Mouse (Mus musculus): ENCODE data around the gene Ostm1.

Ostm1 gene

DNA sequence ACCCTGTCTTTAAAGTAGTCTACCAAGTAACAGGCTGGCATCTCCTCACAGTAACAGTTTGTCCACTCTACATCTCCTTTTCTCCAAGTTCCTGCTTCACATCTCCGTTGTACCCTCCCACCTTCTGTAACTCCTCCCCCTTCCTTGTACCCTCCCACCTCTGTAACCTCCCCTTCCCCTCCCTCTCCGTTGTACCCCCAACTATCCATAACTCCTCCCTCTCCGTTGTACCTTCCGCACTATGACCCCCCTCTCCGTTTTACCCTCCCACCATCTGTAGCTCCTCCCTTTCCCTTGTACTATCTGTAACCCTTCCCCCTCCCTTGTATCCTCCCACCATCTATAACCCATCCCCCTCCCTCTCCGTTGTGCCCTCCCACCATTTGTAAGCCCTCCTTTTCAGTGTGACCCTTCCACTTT lies 97.0 kb downstream of the Ostm1 start:
- no peak for DNase-seq (ENCODE audit: low spot score)

DNA sequence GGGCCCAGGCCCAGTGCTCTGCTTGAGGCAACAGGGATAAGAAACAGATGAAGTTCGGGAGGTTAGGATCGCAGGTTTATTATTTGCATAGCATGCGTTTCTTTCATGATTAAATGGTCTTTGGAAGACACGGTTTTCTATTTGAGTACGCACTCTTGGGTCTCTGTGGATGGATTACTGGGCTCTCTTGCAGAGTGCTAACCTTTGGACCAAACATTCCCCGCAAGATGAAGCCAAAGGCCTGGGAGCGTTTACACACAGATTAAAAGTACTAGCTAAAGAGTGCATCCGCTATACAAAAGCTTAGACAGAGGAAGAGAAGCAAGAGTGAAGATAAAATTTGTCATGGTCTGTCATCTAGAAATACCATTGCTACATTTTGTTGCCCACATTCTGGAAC lies 98.8 kb downstream of the Ostm1 start:
- DNase-seq (ENCODE audit: low spot score): no peak

DNA sequence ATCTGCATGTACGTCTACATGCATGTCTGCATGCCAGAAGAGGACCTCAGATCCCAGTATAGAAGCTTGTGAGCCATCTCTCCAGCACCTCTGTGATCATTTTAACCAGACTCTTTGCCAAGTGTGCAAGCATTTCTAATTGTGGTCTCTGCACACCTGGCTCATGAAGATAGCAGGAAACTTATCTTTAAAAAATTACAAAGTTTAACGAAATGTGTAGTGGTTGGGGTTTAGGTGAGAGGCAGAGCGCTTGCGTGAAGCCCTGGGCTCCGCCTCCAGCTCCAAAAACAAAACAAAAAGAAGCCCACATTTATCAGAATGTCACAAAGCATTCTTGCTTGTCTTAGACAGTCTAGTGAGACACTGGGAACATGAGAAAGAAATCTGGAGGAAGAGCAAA lies 104.3 kb downstream of the Ostm1 start:
- DNase-seq (ENCODE audit: low spot score): no peak

DNA sequence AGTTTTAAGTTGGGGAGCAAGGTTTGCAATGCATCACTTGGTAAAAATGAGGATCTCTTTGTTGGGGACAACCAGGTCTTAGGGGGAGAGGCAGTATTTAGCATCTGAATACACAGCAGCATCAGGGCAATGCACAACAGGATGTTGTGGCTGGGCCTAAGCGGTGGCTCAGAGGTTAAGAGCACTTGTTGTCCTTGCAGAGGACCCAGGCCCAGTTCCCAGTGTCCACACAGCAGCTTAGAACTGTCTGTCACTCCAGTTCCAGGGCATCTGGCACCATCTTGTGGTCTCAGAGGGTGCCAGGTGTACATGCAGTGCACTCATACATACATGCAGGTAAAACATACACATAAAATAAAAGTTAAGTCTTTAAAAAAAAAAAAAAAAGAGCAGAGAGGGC lies 106.1 kb downstream of the Ostm1 start:
- no peak for DNase-seq (ENCODE audit: low spot score)

DNA sequence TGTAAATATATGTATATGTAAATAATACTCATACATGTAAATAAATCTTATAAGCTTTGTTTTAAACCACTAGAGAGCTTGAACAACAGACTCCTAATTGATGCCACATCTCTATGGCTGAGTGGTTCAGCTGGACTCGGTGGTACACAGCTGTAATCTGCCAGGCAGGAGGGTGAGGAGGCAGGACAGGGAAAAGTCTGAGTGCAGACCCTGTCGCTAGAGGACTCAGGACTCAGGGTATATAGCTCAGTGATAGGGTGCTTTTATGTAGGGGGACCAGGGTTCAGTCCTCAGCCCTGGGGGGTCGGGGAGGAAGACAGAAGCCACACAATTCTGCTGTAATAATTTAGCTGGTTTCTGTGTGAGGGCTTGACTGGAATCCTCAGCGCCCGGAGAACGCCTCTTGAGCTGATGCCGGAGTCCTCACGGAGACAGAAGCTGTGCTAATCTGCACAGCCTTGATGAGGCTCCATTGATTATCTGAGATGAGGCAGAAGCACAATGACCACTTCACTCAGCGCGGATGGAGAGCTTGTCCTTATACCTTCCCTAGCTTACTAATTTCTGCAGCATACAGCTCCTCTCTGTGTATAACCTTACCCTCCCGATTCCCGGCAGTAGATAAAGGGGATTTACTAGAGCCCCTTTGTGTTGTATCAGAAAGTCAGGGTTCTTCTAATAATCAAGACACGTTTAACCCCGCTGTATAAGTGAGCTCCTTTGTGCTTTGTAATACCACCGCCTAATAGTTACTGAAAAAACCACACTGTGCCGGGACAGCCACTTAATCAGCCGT lies 106.8 kb downstream of the Ostm1 start:
- no peak for DNase-seq (ENCODE audit: low spot score)

DNA sequence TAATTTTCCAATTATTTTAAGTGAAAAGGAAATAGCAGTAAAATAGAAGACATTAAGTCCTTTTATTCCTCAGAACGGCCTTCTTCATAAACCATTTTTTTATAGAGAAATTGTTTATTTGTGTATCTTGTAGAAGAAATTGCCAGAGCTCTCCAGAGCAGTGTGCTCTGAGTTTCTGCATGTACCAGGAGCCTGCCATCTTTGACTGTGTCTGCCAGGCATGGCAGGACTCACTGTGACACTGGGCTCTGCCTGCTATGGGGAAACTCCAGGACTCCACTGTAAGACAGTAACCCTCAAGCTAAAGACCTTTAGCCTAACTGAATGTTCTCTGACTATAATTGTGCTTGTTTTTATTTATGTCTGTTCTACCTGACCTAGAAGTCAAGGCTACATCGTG lies 107.4 kb downstream of the Ostm1 start:
- DNase-seq (ENCODE audit: low spot score): no peak

DNA sequence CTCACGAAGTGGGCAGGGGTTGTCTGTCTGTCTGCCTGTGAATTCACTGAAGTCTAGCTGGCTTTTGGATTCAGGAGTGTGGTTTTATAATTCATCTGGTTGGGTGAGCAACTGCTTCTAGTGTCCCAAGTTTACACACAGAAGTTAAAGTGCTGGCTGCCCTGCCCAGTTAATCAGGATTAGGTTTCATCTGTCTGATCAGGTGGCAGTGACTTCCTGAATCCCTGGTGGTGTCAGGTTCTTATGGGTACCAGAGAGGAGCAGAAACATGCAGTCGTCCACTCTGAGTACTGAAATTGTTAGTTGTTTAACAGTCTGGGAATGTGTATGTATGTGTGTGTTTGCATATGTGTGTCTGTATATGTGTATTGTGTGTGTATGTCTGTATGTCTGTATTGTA lies 108.5 kb downstream of the Ostm1 start:
- no peak for DNase-seq (ENCODE audit: low spot score)

DNA sequence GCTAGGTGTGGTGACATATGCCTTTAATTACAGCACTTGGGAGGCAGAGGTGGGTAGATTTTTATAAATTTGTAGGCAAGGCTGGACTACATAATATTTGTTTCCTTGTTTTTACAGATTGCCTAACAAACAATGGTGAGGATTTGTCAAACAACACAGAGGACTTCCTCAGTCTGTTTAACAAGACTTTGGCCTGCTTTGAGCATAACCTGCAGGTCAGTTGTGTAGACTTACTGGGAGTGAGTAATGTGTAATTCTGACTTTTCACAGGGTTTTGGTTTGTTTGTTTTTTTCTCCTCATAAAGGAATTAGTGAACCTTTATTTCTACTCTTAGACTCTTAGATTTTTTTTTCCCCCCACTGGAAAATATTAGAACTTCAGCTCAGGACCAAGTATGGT lies 109.2 kb downstream of the Ostm1 start:
- no peak for DNase-seq (ENCODE audit: low spot score)

DNA sequence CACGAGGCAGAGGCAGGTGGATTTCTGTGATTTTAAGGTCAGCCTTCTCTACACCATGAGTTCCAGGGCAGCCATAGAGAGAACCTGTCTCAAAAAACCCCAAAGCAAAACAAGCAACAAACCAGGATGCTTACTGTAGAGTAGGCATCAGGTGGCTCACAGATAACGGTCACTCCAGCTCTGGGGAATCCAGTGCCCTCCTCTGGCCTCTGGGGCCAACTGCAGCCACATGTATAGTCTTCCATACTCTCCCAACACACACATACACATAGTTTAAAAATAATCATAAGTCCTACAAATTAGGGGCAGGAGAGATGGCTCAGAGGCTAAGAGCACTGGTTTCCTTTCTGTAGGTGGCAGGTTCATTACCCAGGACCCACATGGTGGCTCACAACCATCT lies 109.9 kb downstream of the Ostm1 start:
- no peak for DNase-seq (ENCODE audit: low spot score)

DNA sequence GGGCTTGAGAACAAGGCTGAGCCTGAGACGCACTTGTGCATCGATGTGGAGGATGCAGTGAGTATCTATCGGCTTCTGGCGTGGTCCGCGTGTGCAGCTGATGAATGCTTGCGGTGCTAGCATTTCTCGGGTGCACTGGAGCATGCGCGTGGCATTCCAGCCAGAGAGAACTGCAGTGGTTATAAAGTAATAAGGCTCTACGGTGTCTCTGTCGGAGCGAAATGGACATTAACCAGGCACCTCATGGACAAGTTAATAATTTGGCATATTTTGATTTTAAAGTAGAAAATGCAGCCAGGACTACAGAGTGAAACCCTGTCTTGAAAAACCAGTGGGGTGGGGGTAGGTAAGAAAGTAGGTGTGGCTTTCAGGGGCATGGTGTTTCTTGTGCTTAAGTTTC lies 112.7 kb downstream of the Ostm1 start:
- no peak for DNase-seq (ENCODE audit: low spot score)

DNA sequence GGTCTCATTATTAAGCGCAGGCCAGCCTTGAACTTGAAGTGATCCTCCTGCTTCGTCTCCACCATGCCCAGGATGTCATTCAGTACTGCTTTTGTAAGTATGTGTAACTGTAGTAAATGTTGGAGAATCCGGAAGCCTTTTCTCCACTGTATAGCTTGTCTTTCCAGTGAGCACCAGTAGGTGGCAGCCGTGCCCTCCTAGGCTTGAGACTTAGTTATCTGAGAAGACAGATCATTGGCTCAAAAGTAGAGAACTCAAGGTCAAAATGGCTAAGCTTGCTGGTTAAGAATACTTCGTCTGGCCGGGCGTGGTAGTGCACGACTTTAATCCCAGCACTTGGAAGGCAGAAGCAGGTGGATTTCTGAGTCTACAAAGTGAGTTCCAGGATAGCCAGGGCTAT lies 113.4 kb downstream of the Ostm1 start:
- peak; percentile 61 for DNase-seq (ENCODE audit: low spot score)

DNA sequence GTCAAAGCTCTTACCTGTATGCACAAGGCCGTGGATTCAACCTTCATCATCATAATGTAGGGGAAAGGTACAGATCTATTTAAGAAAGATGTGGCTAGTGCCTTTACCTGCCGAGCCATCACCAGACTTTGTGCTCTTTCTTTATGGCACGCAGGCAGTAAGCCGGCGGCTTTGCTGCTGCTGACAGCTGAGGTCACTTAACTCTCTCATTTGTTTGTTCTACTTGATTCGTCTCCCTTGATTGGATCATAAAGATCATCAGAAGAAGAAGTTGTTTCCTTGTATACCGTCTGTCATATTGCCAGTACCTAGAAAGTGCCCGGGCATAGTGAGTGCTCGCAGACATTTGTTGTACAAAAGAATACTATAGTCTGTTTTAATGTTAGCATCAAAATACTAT lies 114.8 kb downstream of the Ostm1 start:
- no peak for DNase-seq (ENCODE audit: low spot score)

DNA sequence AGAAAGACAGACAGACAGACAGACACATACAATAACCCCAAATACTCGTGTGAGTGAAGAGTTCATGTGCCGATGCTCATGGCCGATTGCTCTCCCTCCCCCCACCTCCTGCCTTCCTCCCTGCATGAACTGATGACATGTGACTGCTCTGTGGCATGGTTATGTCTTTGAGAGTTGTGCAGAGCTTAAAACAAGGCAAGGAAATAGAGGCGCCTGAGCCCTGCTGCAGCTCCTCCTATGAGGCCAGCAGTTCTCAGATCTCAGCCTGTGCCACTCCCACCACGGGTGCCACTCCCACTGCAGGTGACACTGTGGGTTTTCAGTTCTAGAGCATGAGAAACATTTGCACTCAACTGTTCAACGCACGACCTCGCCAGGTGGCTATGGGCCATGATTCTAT lies 115.4 kb downstream of the Ostm1 start:
- peak; percentile 38 for DNase-seq (ENCODE audit: low spot score)

DNA sequence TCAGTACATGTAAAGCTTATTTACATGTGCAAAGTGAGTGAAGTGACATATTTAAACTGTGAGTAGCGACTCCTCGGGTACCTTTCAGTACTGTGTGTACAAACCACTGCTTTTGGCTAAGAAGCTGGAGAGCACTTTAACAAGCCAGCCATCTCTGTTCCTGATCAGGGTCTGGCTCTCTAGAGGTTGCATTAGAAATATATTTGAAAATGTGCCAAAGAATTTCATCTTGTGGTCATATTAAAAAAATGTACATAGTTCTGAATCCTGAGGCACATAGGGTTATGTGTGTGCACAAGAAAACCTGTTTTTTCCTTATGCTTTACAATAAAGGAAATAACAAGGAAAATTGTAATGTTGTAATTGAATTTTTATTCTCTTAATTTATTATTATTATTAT lies 118.5 kb downstream of the Ostm1 start:
- no peak for DNase-seq (ENCODE audit: low spot score)

DNA sequence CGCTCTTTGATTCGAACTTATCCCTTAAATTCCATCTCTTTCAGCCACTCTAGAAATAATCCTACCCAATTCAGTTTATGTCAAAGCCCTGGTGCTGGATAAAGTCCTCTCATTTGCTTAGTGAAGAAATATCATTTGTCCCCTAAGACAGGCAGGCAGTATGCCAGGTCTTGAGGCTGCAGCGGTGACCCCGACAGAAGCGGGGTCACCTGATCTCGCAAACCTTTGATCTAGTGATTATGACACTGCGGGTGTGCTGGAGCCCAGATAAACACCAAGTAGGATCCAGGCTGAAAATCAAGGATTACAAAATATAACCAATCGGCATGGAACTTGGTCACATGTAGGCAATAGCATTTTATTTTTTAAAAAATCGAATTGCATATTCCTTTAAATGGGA lies 131.1 kb downstream of the Ostm1 start:
- DNase-seq (ENCODE audit: low spot score): no peak

DNA sequence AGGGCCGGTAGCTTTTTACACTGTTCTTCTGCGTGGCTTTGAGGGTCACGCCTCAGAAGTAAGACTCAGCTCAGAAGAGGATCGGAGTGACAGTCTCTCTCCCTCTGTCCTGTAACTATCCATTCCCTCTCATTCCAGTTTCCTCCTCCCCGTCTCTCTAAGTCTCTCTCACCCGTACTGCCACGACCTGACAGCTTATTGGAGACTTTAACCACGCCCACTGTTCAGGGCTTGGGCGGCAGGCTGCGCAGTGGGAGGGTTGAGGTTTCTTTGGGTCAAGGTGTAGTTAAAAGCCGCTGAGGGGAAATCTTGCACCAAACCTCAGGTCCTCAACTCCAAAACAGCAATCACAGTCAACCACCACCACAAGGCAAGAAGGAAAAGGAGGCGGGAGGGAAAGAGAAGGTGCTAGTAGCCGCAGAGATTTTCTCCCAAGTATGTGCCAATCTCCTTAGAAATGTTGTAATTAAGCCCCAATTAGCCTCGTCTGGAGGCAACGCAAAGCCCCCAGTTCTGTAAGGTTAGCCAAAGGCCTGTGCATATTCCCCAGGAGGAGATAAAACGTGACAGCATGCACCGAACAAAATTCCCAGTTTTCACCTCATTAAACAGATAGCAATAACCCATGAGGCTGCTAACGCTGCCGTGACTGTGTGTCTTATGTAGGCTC lies 131.9 kb downstream of the Ostm1 start:
- DNase-seq (ENCODE audit: low spot score): no peak

DNA sequence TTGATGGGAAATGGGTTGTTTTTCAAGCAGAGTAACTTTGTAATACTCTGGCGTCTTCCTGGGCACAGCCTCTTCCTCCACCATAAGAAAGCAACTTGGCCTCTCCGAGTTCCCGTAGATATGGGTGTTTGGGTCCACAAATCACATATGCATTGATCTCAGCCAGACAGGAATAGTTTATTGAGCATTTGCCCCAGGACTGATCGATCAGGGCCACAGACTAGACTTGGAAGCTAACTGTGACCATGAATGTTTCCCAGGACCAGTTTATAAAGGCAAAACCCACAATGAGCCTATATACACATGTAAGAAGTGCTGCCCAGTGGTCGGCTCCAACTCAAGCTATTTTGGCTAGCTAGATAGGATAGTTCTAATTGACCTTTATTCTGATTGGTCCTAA lies 138.5 kb downstream of the Ostm1 start:
- DNase-seq (ENCODE audit: low spot score): no peak

DNA sequence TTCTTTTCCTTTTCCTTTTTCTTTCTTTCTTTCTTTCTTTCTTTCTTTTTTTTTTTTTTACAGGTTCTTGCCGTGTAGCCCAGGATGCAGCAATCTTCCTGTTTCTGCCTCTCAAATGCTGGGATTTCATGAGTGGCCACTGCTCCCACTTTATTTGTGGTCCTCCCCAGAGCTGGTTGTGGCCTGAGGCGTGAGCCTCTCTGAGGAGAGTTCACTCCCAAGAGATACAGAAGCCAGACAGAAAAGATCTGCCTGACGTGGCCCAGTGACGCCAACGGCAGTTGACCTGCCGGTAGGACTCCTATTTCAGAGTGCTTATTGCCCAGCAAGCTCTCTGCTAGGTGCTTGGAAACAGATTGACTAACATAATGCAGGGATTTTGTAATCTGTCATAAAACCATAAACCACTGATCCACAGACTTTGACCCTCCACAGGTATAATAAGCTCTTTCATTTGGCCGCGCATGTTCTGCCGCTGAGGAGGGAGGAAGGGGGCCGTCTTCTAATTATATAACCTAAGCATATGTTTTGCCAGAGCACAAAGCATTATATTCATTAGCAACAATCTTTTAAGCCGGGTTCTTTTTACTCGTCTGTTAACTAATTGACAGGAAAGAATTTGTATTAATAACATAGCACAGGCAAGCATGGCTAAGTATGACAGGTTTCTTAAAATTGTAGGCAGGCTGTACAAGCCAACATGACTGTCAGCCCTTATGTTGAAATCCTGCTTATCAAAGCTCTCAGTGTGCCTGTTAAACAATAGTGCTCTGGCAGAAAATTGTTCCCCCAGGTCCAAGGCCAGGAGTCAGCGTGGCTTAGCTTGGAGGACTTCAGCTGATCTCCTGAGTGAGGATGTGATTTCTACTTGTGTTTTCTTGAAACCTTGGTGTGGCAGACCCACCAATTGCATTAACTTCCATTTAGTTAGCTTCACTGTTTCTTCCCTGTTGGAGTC lies 139.9 kb downstream of the Ostm1 start:
- no peak for DNase-seq (ENCODE audit: low spot score)

DNA sequence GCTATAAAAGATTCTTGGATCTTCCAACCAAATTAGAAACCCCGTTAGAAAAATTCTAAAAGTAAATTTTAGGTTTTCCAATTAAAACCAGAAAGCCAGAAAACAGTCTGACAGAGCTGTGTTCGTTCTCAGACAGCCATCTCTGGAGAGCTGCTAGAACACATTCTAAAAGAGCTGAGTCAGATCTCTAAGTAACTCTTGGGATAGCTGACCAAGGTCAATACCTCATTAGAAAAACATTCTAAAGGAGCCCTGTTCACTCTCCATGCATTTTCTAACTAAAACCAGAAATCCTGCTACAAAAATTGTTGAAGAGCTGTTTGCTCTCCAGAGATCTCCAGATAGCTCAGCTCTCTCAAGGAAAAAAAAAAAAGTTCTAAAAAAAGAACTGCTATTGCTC lies 146.0 kb downstream of the Ostm1 start:
- no peak for DNase-seq (ENCODE audit: low spot score)

DNA sequence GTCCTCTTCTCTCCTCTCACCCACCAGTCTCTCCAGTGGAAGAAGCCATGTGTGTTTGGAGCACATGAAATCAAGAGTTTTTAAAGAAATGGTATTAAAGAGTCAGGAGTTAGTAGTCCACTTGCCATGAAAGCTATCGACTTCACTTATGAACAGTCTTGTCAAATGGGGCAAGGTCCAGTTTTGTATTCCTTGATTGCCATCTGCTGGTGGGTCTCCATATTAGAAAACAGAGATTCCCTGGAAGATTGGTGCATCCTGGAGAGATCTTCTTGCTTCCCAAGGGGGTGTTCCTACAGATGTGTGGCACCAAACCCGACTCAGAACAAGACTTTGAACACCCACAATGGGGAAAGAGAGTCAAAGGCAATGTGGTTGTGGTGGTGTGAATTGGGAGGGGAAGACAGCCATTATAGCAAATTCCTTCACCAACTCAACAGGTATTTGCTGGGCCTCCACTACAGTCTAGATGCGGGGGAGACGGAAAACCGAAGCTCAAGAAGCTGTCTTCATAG lies 151.0 kb downstream of the Ostm1 start:
- DNase-seq (ENCODE audit: low spot score): peak; percentile 14

DNA sequence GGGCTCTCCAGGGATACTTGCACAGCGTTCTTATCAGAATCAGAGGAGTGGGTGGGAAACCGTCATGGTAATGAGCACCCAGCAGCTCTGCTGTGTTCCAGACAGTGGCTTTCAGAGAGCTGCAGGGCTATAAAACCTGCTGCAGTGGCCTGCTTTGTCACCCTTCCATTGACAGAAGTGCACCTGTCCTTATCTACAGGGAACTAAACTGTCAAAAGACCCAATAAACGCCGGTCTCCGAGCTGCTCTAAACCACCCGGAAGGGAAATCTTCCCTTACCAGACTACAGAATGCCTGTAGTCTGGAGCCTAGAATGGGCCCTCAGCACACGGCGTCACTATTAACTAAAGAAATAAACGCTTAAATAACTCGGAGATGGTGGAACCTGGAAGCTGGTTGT lies 168.2 kb downstream of the Ostm1 start:
- DNase-seq (ENCODE audit: low spot score): no peak

All from lung, postnatal 25 days (tissue).